Mouse (Mus musculus) stomach, postnatal 0 days (tissue): ENCODE data around the gene Rps6kb2. TPM values are rescaled to one million over a fixed set of nuclear protein-coding genes. Genes with fewer than 3 reads are reported as not detected.
"Not testable (repeated sequence)": the region's sequence is repeated elsewhere in the genome, so short reads cannot be mapped to it uniquely, and the experiment has no call there.

Experiments used
- ATAC-seq: fragments of 200-750 bp; cut with Nextera tagmentation; 2 replicates; pipeline ENCODE4 v1.8.0; 2017; ENCODE audit not compliant: low FRiP score, low TSS enrichment
- DNase-seq: peaks from one replicate; pipeline ENCODE4 v3.0.0-alpha.2; 2016; ENCODE audit warnings: low spot score
- H3K27ac ChIP-seq: fragments of 300-500 bp; sonication (generic); replicated peaks from 2 replicates; pipeline ENCODE4 v1.5.1; 2014; ENCODE audit warnings: mild to moderate bottlenecking, control low read depth
- H3K27me3 ChIP-seq: fragments of 300-500 bp; sonication (generic); 2 replicates; pipeline ENCODE4 v1.6.1; 2014; ENCODE audit warnings: low read length; ENCODE audit not compliant: control insufficient read depth, insufficient read depth
- H3K36me3 ChIP-seq: fragments of 300-500 bp; sonication (generic); 2 replicates; pipeline ENCODE4 v1.6.1; 2014; ENCODE audit warnings: low read length, mixed read lengths; ENCODE audit not compliant: control insufficient read depth, insufficient read depth
- H3K4me1 ChIP-seq: fragments of 300-500 bp; sonication (generic); replicated peaks from 2 replicates; pipeline ENCODE4 v1.6.1; 2014; ENCODE audit warnings: antibody characterized with exemption; ENCODE audit not compliant: control insufficient read depth, insufficient read depth
- H3K4me2 ChIP-seq: fragments of 300-500 bp; sonication (generic); replicated peaks from 2 replicates; pipeline ENCODE4 v1.6.1; 2014; ENCODE audit warnings: low read depth, mild to moderate bottlenecking, control low read depth, moderate library complexity
- H3K4me3 ChIP-seq: fragments of 300-500 bp; sonication (generic); 2 replicates; pipeline ENCODE4 v1.5.1; 2014; ENCODE audit warnings: low read depth, low read length, control low read depth
- H3K9ac ChIP-seq: fragments of 300-500 bp; sonication (generic); 2 replicates; pipeline ENCODE4 v1.6.1; 2014; ENCODE audit warnings: mild to moderate bottlenecking, low read length, control low read depth, mixed read lengths
- H3K9me3 ChIP-seq: fragments of 300-500 bp; sonication (generic); 2 replicates; pipeline ENCODE4 v1.6.1; 2016; ENCODE audit warnings: low read length; ENCODE audit not compliant: control insufficient read depth
- CTCF ChIP-seq: IDR thresholded peaks from 2 replicates; pipeline ENCODE4 v1.5.1; 2016; ENCODE audit warnings: antibody characterized with exemption, low read depth, mild to moderate bottlenecking, moderate library complexity
- EP300 ChIP-seq: optimal IDR thresholded peaks from 2 replicates; pipeline ENCODE3; 2016; ENCODE audit warnings: antibody characterized with exemption
- WGBS: fragments of 180-500 bp; shearing (Covaris S2); extraction: QIAGEN DNeasy Blood & Tissue Kit; methylation state at CpG from one replicate; pipeline ENCODE4 v1.1.7; 2014; 5-methylcytosine and 5-hydroxymethylcytosine counted together
- polyA plus RNA-seq: library from polyadenylated mRNA; unstranded; fragments of >200 nt; fragmentation: Nextera tagmentation; extraction: Ambion mirVana; gene quantifications from 2 replicates; pipeline ENCODE4 v1.2.1, GENCODE M21; 2015

The Rps6kb2 gene
- polyA plus RNA-seq, 1 experiment from 2014 or later: 41.1 TPM

DNA sequence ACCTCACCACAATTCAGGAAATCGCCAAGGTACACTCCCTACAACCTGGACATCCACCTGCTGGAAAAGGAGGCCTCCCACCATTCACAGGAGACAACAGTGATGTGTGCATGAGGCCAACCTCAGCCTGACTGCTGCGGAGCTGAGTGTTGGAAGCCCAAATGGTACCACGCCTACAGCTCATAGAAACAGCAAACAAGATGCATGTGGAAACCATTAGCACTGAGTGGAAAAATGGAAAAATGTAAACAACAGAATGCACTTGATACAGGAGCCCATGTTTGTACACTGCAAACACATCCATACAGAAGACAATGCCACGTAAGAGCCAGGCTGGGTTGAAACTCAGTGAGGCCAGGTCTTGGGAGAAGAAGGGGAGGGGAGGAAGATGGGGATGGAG, 38.7 kb downstream of the Rps6kb2 start:
- Histone ChIP-seq H3K4me1 (peaks cover 10% of the 10 kb centered on the region), H3K4me3 (no peak overlapping the region), H3K4me2 (no peak overlapping the region), H3K36me3 (peaks cover 6% of the 10 kb centered on the region), H3K9ac (no peak overlapping the region), H3K27me3 (no peaks in the 10 kb centered on the region), H3K9me3 (no peaks in the 10 kb centered on the region), H3K27ac (no peak overlapping the region)
- no peak for TF ChIP-seq CTCF
- no peak for TF ChIP-seq EP300
- DNase-seq (no peak), ATAC-seq (no peak)
- 66% methylated on average over 4 of the region's 4 CpGs for WGBS

DNA sequence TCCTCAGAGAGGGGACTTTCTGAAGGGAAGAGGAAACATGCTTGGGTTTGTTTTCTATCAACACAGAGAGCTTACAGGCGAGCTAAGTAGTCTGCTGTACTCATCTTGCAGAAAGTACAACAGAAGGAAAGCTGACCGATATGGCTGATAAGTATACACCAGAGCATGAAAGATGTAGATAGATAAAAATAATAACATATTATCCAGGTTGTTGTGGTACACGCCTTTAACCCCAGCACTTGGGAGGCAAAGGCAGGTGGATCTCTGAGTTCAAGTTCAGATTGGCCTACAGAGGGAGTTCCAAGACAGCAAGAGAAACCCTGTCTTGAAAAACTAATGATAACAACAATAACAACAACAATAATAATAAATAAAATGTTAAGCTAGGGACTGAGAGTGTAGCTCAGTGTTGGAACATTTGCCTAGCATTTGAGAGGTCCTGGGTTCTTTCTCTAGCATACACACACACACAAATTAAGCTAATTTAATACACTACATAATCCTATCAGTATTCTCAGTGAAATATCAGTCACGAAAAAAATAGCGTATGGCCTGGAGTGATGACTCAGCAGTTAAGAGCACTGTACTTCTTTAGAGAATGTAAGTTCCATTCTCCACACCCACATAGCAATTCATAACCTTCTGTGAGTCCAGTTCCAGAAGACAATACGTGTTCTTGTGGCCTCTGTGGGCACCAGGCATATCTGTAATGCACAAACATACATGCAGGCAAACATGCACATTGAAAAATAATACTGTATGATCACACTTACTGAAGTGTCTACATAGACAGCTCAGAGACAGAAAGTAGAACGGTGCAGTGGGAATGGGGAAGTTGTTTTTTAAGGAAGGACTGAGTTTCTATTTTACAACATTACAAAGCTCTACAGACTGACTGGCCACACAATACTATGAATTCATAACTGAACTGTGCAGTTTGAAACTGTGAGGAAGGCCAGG, 40.5 kb downstream of the Rps6kb2 start:
- H3K36me3 ChIP-seq: 0 out of 2 replicates have a peak, but pooled peaks cover 4% of the 10 kb centered on the region
- H3K27me3 ChIP-seq: no peaks in the 10 kb centered on the region
- H3K4me1 ChIP-seq: peaks cover 10% of the 10 kb centered on the region
- H3K4me3 ChIP-seq: no peak overlapping the region
- no peak for DNase-seq
- ATAC-seq: no peak
- H3K4me2 ChIP-seq: no peak overlapping the region
- H3K9ac ChIP-seq: no peak overlapping the region
- H3K9me3 ChIP-seq: no peaks in the 10 kb centered on the region
- peak; percentile 25; the same call in 1 of the 2 replicates for TF ChIP-seq CTCF
- TF ChIP-seq EP300: no peak
- no peak overlapping the region for H3K27ac ChIP-seq
- 70% methylated on average over 7 of the region's 7 CpGs for WGBS

DNA sequence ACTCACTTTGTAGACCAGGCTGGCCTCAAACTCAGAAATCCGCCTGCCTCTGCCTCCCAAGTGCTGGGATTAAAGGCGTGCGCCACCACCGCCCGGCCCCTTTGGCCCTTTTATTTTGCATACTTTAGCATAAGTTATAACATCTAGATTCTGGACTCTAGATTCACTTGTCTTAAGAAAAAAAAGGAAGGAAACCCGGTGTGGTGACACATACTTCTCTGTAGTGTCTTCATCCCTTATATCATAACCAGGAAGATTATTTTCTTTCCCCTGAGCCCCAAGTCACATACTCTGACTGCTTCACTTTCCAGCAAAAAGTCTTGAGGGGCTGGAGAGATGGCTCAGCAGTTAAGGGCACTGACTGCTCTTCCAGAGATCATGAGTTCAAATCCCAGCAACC, 41.3 kb downstream of the Rps6kb2 start:
- peaks cover 10% of the 10 kb centered on the region for H3K4me1 ChIP-seq
- H3K9ac ChIP-seq, H3K27me3 ChIP-seq, H3K36me3 ChIP-seq, H3K27ac ChIP-seq, ATAC-seq, H3K4me3 ChIP-seq, H3K9me3 ChIP-seq, DNase-seq, H3K4me2 ChIP-seq: not testable (repeated sequence)
- WGBS: 60% methylated on average over 6 of the region's 6 CpGs

DNA sequence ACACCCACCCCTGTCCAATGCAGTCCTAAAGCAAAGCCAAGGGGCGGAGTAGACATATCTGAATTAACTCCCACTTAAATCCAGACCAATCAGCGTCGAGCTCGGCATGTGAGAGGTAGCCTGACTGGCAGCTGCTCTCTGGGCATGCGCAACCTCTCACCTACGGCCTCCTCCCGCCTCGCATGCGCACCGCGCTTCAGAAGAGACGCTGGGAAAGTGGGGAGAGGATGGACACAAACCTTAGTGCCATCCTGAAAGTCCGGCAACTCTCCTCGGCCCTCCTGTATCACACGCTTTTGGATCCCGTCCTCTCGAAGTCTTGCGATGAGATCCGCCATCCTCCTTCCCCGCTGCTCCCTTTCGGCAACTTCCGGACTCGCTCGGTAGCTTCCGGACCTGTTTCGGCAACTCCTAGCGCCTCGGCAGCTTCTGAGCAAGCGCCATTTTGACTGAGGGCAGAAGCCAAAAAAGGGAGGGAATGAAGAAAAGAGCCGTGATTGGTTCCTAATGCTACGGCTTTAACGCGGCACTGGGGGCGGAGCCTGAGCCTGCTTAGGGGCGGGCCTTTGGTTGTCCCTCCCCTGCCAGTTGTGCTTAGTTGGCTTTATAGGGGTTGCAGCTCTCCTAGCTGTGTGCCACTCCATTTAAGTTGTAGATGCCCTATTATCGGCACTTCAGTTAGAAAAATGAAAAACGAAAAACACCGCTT, 41.9 kb downstream of the Rps6kb2 start:
- Histone ChIP-seq H3K27ac (peak overlapping the region; percentile 81), H3K36me3 (peaks cover 6% of the 10 kb centered on the region; the same call in 1 of the 2 replicates), H3K9ac (peak overlapping the region; percentile 63), H3K9me3 (no peaks in the 10 kb centered on the region), H3K4me1 (peaks cover 7% of the 10 kb centered on the region), H3K4me3 (peak overlapping the region; percentile 32), H3K4me2 (peak overlapping the region; percentile 56), H3K27me3 (no peaks in the 10 kb centered on the region)
- DNase-seq (peak; percentile 98), ATAC-seq (peak; percentile 81)
- WGBS: 3% methylated on average over 38 of the region's 38 CpGs
- TF ChIP-seq EP300 (no peak), CTCF (no peak)

DNA sequence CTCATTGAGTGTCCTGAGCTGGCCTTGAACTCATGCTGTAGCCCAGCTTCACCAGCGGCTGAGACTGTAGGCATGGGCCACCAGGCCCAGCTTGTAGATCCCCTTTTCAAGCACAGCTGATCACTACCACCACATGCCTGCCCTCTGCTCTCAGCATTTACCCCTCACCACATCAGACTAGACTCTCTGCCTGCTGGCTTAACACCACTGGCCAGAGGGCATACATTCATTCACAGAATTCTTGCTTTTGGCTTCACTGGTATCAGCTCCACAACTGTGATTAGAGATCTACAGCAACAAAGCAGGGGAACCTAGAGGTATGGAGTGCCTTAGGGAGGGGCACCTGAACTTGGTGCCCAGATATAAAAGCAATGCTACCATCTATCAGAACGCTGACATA, 42.7 kb downstream of the Rps6kb2 start:
- Histone ChIP-seq H3K4me3 (no peak overlapping the region), H3K36me3 (peaks cover 9% of the 10 kb centered on the region), H3K9ac (0 out of 2 replicates have a peak overlapping the region, but pooled peaks have one; percentile 2), H3K4me2 (peak overlapping the region; percentile 56), H3K9me3 (no peaks in the 10 kb centered on the region), H3K27ac (no peak overlapping the region), H3K27me3 (no peaks in the 10 kb centered on the region), H3K4me1 (peaks cover 7% of the 10 kb centered on the region)
- DNase-seq (no peak), ATAC-seq (no peak)
- WGBS: 91% methylated on average over 2 of the region's 2 CpGs
- TF ChIP-seq EP300: no peak
- TF ChIP-seq CTCF: no peak
